Mouse (Mus musculus): ENCODE measurements at regions not wholly inside any gene's neighbourhood (a gene's known extent, or its start where the extent isn't known, plus 50 kb on each side); places are given as distances from the start of the nearest gene placed in this dataset.
"Not testable (repeated sequence)": the region's sequence is repeated elsewhere in the genome, so short reads cannot be mapped to it uniquely, and the experiment has no call there.

DNA sequence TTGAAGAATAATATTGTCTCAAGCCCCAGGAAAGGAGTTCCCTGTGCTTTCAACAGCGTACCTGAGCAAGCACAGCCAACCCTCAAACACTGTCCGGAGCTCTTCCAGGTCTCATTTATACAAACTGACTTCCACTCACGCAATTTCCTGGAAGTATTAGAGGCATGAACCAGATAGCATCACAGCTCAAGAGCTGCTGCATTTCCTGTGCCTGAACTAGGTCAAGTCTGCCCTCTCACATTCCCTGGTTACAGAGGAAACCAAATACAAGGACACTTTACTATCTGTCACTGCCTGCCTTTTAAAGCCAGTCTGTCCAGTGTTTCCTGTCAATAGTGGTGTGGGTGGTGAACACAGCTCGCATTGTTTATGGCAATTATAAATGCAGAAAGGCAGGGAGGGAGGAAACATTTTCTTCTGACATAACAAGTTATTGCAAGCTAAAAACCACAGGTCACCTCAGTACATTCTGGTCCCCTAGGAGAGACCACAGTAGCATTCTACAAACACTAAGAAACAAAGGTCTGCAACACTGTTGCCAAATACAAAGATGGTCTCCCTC, 120.3 kb upstream of the Intu start:
- intact Hi-C loops (cut with DNase I) = no loop called here
- no peak for DNase-seq (ENCODE audit: extremely low spot score in 1 of 2, low spot score in 2 of 2)
- TF ChIP-seq CTCF (IDR thresholded peaks at IDR 0.05) = no peak
- Histone ChIP-seq H3K4me3 (no peak overlapping the region), H3K27ac (no peak overlapping the region)

DNA sequence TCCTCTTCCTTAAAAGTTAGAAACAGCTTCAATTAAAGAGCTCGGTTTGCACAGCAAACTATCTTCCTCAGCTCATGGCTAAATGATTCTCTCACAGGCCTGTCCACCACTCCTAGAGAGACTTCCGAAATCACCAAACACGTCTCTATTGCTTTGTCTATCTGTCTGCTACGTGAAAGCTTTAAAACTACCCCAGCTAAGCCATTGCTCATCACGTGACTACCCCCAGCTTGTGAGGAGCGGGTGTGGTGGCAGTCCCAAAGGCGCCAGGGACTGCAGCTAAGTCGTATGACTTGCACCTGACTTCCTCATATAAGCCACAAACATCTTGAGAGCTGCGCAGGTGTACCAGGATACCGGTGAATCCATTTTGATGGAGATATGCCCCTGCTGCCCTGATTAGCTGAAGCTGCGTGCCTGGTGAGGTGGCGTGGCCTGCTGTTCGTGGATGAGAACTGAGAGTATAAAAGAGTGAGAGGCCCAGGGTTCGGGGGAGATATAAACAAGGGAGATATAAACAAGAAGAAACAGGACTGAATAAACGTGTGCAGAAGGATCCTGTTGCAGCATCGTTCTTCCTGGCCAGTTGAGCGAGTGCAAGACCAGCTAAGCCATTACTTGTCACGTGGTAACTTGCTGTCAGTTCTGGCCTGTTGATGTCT, 105.8 kb upstream of the Intu start:
- H3K4me3 ChIP-seq; DNase-seq (ENCODE audit: extremely low spot score in 1 of 2, low spot score in 2 of 2); H3K27ac ChIP-seq; intact Hi-C loops (cut with DNase I): not testable (repeated sequence)

DNA sequence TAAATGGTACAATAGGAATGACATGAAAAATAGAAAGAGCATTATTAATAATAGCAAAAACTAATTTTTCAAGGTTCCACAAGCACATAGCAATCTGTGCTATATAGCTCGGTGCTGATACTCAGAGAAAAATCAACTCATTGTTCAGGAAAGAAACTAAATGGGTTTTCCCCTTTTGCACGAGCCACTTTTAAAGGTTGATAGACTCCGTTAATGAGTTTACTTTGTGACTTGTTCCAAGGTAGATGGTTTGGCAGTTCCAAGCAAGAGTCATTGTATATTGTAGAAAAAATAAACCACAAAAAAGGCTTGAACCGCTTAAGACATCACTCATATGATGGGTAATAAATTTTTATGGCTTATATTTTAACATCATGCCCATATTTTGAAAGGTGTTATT, 105.0 kb upstream of the Intu start:
- no peak for DNase-seq (ENCODE audit: extremely low spot score in 1 of 2, low spot score in 2 of 2)
- Histone ChIP-seq H3K4me3 (no peak overlapping the region), H3K27ac (no peak overlapping the region)
- intact Hi-C loops (cut with DNase I) = no loop called here
- no peak for TF ChIP-seq CTCF (IDR thresholded peaks at IDR 0.05)

DNA sequence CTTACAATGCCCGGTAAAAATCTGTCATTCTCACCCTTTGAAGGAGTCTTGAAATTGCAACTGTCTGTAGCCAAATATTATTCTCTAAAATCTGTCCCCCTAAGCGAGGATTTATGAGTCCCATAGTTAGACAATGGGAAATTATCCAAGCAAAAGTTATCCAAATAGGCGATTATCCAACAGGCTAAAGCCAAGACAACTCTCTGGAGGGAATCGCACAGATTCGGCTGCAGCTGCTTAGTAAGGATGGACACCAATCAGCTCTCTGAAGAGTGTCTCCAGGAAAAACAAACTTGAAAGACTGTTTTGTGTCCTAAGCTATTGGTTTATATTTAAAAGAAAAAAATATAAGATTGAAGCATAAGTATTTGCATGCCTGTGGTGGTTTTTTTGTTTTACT, 103.1 kb upstream of the Intu start:
- intact Hi-C loops (cut with DNase I) = no loop called here
- TF ChIP-seq CTCF (IDR thresholded peaks at IDR 0.05) = no peak
- Histone ChIP-seq H3K4me3 (no peak overlapping the region), H3K27ac (no peak overlapping the region)
- no peak for DNase-seq (ENCODE audit: extremely low spot score in 1 of 2, low spot score in 2 of 2)

DNA sequence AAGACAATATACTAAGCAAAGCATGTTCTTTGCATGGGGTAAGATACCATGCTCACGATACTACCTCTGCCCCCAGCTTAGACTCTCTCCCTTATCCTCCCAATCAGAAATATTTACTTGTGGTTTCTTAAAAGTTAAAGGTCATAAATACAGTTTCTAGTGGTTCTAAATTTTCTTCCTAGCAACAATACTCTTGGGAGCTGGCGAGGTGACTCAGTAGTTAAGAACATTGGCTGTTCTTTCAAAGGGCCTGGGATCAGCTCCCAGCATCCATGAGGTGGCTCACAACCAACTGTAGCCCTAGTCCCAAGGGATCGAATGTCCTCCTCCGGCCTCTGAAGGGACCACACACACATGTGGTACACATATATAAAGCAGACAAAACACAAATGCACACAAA, 92.8 kb upstream of the Intu start:
- no peak for TF ChIP-seq CTCF (IDR thresholded peaks at IDR 0.05)
- no peak overlapping the region for H3K27ac ChIP-seq
- no peak for DNase-seq (ENCODE audit: extremely low spot score in 1 of 2, low spot score in 2 of 2)
- no peak overlapping the region for H3K4me3 ChIP-seq
- intact Hi-C loops (cut with DNase I) = no loop called here

DNA sequence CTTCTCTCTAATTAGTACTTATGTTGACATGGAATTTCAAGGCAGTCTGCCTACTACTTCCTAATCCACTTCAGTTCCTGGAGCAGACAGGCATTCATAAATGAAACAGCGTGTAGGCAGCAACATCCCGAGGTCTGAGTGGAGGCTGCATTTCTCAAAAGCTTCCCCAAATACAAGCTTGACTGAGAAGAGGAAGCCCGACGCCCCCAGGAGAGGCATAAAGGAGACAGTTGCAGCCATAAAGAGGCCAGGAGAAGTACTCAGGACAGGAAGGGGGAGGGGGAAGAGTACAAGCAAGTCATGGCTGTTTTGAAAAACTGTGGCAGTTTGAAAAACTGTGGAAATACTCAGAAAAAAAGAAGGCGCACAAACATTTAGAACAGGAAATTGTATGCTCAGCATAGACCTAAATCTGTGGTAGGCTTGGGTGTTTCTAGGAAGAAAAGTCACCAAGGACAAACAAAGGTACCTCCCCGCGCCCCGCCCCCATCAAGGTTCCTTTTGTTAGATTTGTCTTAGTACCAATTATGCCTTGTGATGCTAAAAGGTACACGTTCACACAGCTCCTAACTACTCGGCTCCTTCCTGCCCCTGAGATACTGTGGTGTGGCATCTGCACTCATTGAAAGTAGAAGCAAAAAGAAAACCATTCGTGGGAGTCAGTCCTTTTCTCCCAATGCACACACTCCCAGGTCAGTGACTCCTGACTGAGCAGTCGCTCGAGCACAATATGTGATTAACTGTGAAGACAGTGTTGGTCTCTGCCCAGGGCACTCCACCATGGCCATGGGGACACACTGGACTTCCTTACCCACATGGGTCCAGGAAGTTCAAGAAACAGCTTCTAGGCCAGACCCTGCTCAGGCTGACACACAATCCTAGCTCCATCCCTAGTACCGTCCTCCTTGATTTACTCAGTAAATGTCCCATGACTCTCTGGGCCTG, 89.7 kb upstream of the Intu start:
- DNase-seq (ENCODE audit: extremely low spot score in 1 of 2, low spot score in 2 of 2) = no peak
- intact Hi-C loops (cut with DNase I) = loop anchor here (10.0 kb wide), 1 partner anchor 627 kb away; no protein-coding TSS in a partner anchor
- H3K27ac ChIP-seq = no peak overlapping the region
- no peak overlapping the region for H3K4me3 ChIP-seq
- TF ChIP-seq CTCF (IDR thresholded peaks at IDR 0.05) = no peak

DNA sequence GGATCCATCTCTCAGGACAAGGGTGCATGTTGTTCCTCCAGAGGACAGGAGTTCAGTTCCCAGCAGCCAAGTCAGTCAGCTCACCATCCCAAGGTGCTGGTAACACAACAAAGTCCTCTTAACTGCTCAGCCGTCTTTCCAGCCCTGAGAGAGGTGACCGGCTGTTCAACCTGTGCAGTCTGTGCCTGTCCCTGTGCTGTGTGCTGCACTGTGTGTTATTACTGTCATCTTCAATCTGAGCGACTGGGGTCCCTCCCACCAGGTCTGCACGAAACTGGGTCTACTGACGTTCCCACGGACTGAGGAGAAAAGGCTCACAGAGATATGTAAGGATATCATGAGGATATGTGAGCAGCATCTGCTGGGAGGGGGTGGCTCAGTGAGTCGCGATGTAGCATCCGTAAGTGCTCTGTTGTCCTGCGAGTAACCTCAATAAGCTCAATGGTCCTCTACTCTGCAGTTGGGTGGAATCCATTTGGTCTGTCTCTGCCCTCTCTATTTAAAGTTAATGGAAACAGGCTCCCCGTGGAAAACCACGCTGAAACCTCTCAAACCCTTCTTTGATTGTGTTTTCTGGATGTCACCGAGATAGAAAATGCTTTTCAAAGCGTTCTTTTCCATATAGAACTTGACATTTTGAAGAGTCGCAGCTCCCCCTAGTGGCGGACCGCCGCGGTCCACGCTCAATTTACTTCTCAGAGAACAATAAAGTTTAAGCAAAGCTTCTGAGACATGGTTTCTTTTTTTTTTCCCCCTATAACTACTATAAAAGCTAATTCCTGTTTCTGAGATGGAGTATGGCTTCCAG, 87.1 kb upstream of the Intu start:
- no peak overlapping the region for H3K27ac ChIP-seq
- peak overlapping the region; percentile 32 for H3K4me3 ChIP-seq
- intact Hi-C loops (cut with DNase I) = loop anchor here (1.0 to 10.0 kb wide), 2 partner anchors 629 to 1560 kb away; no protein-coding TSS in a partner anchor
- peak; percentile 64 to 80 for DNase-seq (ENCODE audit: extremely low spot score in 1 of 2, low spot score in 2 of 2)
- TF ChIP-seq CTCF (IDR thresholded peaks at IDR 0.05) = peak; percentile 92

DNA sequence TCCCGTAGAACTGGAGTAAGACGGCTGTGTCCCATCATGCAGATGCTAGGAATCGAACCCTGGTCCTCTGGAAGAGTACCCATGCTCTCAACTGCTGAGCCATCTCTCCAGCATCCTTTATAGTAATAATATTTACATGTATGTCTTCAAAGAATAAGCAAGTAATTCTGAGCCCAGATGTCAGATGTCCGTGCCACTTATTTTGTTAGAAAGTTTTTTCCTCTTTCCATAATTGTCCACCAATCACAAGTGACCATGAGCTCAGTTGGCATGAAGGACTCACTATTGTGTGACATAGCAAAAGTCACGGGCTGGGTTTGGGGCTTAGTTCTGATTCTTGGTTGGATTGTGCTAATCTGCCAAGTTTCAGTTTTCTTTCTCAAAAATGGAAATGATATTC, 78.1 kb upstream of the Intu start:
- DNase-seq (ENCODE audit: extremely low spot score in 1 of 2, low spot score in 2 of 2) = no peak
- intact Hi-C loops (cut with DNase I) = no loop called here
- no peak for TF ChIP-seq CTCF (IDR thresholded peaks at IDR 0.05)
- Histone ChIP-seq H3K4me3 (no peak overlapping the region), H3K27ac (no peak overlapping the region)

DNA sequence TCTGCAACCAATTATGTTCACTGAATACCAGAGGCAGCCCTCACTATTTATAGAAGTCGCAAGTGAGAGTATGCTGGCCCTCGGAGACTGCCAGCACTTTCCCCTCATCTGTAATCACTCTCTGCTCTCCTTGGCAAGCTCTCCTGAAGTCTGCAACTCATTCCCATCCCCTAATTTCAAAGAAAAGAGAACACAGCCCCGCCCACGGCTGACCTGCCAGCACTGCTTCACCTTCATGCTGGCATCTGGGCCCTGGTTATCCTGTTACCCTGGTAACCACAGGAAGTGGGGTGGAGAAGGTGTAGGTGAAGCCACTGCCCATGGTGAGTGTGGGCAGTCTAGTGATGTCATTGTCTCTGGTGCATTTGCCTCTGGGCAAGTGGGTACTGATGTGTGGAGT, 77.5 kb upstream of the Intu start:
- H3K4me3 ChIP-seq = no peak overlapping the region
- no peak for TF ChIP-seq CTCF (IDR thresholded peaks at IDR 0.05)
- no peak overlapping the region for H3K27ac ChIP-seq
- intact Hi-C loops (cut with DNase I) = no loop called here
- DNase-seq (ENCODE audit: extremely low spot score in 1 of 2, low spot score in 2 of 2) = no peak

DNA sequence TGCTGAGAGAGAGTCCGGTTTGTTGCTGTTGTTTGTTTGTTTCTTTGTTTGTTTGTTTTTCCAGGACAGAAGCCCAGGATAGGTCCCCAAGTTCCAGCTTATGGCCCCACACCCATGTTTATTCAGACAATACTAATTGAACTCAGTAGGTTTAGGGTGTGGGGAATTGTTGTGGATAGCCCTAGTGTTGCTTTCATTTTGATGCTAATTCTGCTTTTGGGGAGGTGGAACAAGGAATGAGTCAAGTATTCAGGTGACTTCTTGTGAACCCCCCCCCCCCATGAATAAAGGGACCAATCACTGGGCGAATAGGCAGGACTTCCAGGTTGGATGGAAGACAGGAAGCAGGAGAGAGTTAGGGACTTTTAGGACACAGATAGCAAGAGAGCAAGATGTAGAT, 75.0 kb upstream of the Intu start:
- no peak overlapping the region for H3K4me3 ChIP-seq
- no peak overlapping the region for H3K27ac ChIP-seq
- no peak for DNase-seq (ENCODE audit: extremely low spot score in 1 of 2, low spot score in 2 of 2)
- intact Hi-C loops (cut with DNase I) = no loop called here
- no peak for TF ChIP-seq CTCF (IDR thresholded peaks at IDR 0.05)

DNA sequence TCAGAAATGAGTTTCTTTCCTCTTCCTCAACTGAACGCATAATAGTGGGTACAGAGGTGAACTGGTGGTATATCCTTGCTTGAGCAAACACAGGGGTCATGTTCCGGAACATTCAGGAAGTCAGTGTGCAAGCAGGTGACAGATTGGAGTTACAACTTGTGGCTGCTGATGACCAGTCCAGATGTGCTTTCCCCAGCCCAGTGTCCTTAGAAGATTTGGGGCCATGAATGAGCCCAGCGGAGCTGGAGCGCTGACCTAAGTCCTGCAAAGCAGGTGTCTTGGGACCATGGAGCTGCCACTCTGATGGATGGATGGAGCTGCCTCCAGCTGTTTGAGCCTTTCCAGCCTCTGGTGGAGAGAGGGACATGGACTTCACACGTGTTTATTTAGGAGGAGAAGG, 72.6 kb upstream of the Intu start:
- intact Hi-C loops (cut with DNase I) = no loop called here
- Histone ChIP-seq H3K4me3 (no peak overlapping the region), H3K27ac (no peak overlapping the region)
- no peak for TF ChIP-seq CTCF (IDR thresholded peaks at IDR 0.05)
- DNase-seq (ENCODE audit: extremely low spot score in 1 of 2, low spot score in 2 of 2) = no peak

DNA sequence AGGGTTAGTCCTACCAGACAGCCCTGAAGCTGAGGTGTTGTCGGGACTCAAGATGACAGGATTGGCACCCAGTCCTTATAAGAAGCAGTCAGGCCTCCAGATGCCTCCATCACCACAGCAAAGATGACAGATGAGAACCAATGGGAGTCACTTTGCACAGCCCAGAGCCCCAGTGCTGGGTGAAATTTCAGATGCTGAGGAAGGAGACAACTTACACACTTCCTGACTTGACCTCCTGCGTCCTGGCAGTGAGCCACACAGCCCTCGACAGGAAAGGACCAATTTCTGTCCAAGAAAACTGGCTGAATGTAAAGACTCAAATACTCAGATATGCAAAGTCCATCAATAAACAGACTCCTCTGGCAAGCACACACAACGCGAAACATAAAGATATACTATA, 67.6 kb upstream of the Intu start:
- DNase-seq (ENCODE audit: extremely low spot score in 1 of 2, low spot score in 2 of 2) = no peak
- no peak for TF ChIP-seq CTCF (IDR thresholded peaks at IDR 0.05)
- H3K27ac ChIP-seq = no peak overlapping the region
- intact Hi-C loops (cut with DNase I) = no loop called here
- H3K4me3 ChIP-seq = no peak overlapping the region

Data from left cerebral cortex, adult 2 months (tissue).